Comparison of ENCODE assay signal across 12 mouse cellular contexts in genomic region chr7:99295104-99295503, GRCm38 (mm10). TPM values are rescaled to one million over a fixed set of nuclear protein-coding genes. Genes with fewer than 3 reads are reported as not detected.
DNase-seq lines count a peak whose midpoint lies in the region; ATAC-seq and TF ChIP-seq lines count a peak whose summit lies in the region.
"Had no signal": no experiment of that assay in that cellular context is flagged by ENCODE, and none has a peak within 500 bp of the region (broad histone marks: within the 10 kb centered on the region; RNA-seq: fewer than 3 reads in every experiment).

No protein-coding gene starts in this region.

- H3K9ac ChIP-seq in limb, embryonic 12.5 days (replicated peaks): no peak overlapping the region
- H3K9ac ChIP-seq in forebrain, postnatal 0 days: no peak overlapping the region
- no peak overlapping the region for H3K9ac ChIP-seq in limb, embryonic 15.5 days

- ATAC-seq in limb, embryonic 12.5 days (ENCODE audit: insufficient number of reproducible peaks, insufficient read depth, low FRiP score, low TSS enrichment, low read depth): peak; percentile 66; the same call in 1 of the 2 replicates
- peak; percentile 75 for ATAC-seq in forebrain, postnatal 0 days
- ATAC-seq in limb, embryonic 15.5 days (ENCODE audit: insufficient number of reproducible peaks, low FRiP score, low TSS enrichment, low read depth): no peak

- no peaks in the 10 kb centered on the region for H3K36me3 ChIP-seq in limb, embryonic 12.5 days
- H3K36me3 ChIP-seq in limb, embryonic 10.5 days: no peaks in the 10 kb centered on the region
- peaks cover 16% of the 10 kb centered on the region for H3K36me3 ChIP-seq in forebrain, postnatal 0 days (ENCODE audit: insufficient read depth)
- no peaks in the 10 kb centered on the region for H3K36me3 ChIP-seq in limb, embryonic 15.5 days

- no peaks in the 10 kb centered on the region; the same call in 1 of the 2 replicates for H3K9me3 ChIP-seq in limb, embryonic 12.5 days
- no peaks in the 10 kb centered on the region for H3K9me3 ChIP-seq in limb, embryonic 10.5 days (replicated peaks)
- no peaks in the 10 kb centered on the region for H3K9me3 ChIP-seq in forebrain, postnatal 0 days (ENCODE audit: low read length)
- no peaks in the 10 kb centered on the region for H3K9me3 ChIP-seq in limb, embryonic 15.5 days

- DNase-seq in limb, embryonic 10.5 days (ENCODE audit: low spot score): no peak
- peak; percentile 56 for DNase-seq in MN1 (ENCODE audit: low spot score)
- DNase-seq in forebrain, postnatal 0 days: peak; percentile 42
- no peak for DNase-seq in liver
- no peak for DNase-seq in right cerebral cortex, postnatal 14 days
- DNase-seq: adrenal gland, postnatal 25 days; cerebellum, postnatal 36 days; spleen, adult 18-20 months; thymus, postnatal 4 days had no signal

- 79% methylated on average over 8 of the region's 8 CpGs for WGBS in limb, embryonic 12.5 days
- 85% methylated on average over 8 of the region's 8 CpGs for WGBS in limb, embryonic 10.5 days
- WGBS in forebrain, postnatal 0 days: 42% methylated on average over 8 of the region's 8 CpGs
- 66% methylated on average over 8 of the region's 8 CpGs for WGBS in limb, embryonic 15.5 days

- H3K4me3 ChIP-seq in limb, embryonic 12.5 days (replicated peaks): no peak overlapping the region
- H3K4me3 ChIP-seq in limb, embryonic 10.5 days: no peak overlapping the region
- no peak overlapping the region for H3K4me3 ChIP-seq in forebrain, postnatal 0 days (ENCODE audit: low read depth, low read length)
- no peak overlapping the region for H3K4me3 ChIP-seq in limb, embryonic 15.5 days

- peaks cover 15% of the 10 kb centered on the region for H3K4me1 ChIP-seq in limb, embryonic 12.5 days (replicated peaks)
- H3K4me1 ChIP-seq in limb, embryonic 10.5 days: peaks cover 6% of the 10 kb centered on the region; the same call in 1 of the 2 replicates
- peaks cover 12% of the 10 kb centered on the region; the same call in 1 of the 2 replicates for H3K4me1 ChIP-seq in forebrain, postnatal 0 days (ENCODE audit: insufficient read depth)
- H3K4me1 ChIP-seq in limb, embryonic 15.5 days: peaks cover 5% of the 10 kb centered on the region; the same call in 1 of the 2 replicates

- no peak overlapping the region for H3K27ac ChIP-seq in limb, embryonic 12.5 days
- no peak overlapping the region for H3K27ac ChIP-seq in limb, embryonic 10.5 days
- H3K27ac ChIP-seq in forebrain, postnatal 0 days (ENCODE audit: low read depth, low read length): peak overlapping the region; percentile 50
- H3K27ac ChIP-seq in limb, embryonic 15.5 days: 0 out of 2 replicates have a peak overlapping the region, but pooled peaks have one; percentile 4

- no peaks in the 10 kb centered on the region for H3K27me3 ChIP-seq in limb, embryonic 12.5 days
- H3K27me3 ChIP-seq in limb, embryonic 10.5 days (ENCODE audit: low read depth, poor library complexity, severe bottlenecking): no peaks in the 10 kb centered on the region
- H3K27me3 ChIP-seq in forebrain, postnatal 0 days (ENCODE audit: insufficient read depth, low read length): no peaks in the 10 kb centered on the region
- H3K27me3 ChIP-seq in limb, embryonic 15.5 days: 0 out of 2 replicates have a peak, but pooled peaks cover 3% of the 10 kb centered on the region

- H3K4me2 ChIP-seq in limb, embryonic 12.5 days: no peak overlapping the region
- no peak overlapping the region for H3K4me2 ChIP-seq in forebrain, postnatal 0 days (ENCODE audit: low read depth)
- H3K4me2 ChIP-seq in limb, embryonic 15.5 days: no peak overlapping the region

- TF ChIP-seq CTCF in forebrain, postnatal 0 days (IDR thresholded peaks at IDR 0.05; ENCODE audit: low read depth): no peak

RNA-seq across cellular contexts. Expression of gene Map6, which starts 27.9 kb away (rescaled TPM):
- polyA plus RNA-seq in limb, embryonic 12.5 days (2016; fragmentation: Nextera tagmentation; extraction: Ambion mirVana): 4.4 and 4.8 TPM in 2 replicates
- 3.1 and 5.4 TPM in 2 replicates for polyA plus RNA-seq in limb, embryonic 10.5 days (2016; fragmentation: Nextera tagmentation; extraction: Ambion mirVana)
- total RNA-seq in forebrain, postnatal 0 days (2014; rRNA removed): 187 and 234 TPM in 2 replicates
- 71.9 and 98.0 TPM in 2 replicates for polyA plus RNA-seq in forebrain, postnatal 0 days (2015; fragmentation: Nextera tagmentation; extraction: Ambion mirVana)
- polyA plus RNA-seq in limb, embryonic 15.5 days (2015; fragmentation: Nextera tagmentation; extraction: Ambion mirVana): 10.2 and 11.5 TPM in 2 replicates

RNA-seq across cellular contexts. Expression of gene Mogat2, which starts 56.7 kb away (rescaled TPM):
- 13.5 and 14.0 TPM in 2 replicates for polyA plus RNA-seq in limb, embryonic 12.5 days (2016; fragmentation: Nextera tagmentation; extraction: Ambion mirVana)
- polyA plus RNA-seq in limb, embryonic 10.5 days (2016; fragmentation: Nextera tagmentation; extraction: Ambion mirVana): 78.6 and 124 TPM in 2 replicates
- 0.24 and 0.31 TPM in 2 replicates for total RNA-seq in forebrain, postnatal 0 days (2014; rRNA removed)
- polyA plus RNA-seq in forebrain, postnatal 0 days (2015; fragmentation: Nextera tagmentation; extraction: Ambion mirVana): 0.18 and 0.23 TPM in 2 replicates
- polyA plus RNA-seq in limb, embryonic 15.5 days (2015; fragmentation: Nextera tagmentation; extraction: Ambion mirVana): 3.0 and 3.4 TPM in 2 replicates
- total RNA-seq: layer of hippocampus, postnatal 10 days had no signal

RNA-seq across cellular contexts. Expression of gene Serpinh1, which starts 57.9 kb away (rescaled TPM):
- 1,189 and 1,266 TPM in 2 replicates for polyA plus RNA-seq in limb, embryonic 12.5 days (2016; fragmentation: Nextera tagmentation; extraction: Ambion mirVana)
- 1,171 and 1,177 TPM in 2 replicates for polyA plus RNA-seq in limb, embryonic 10.5 days (2016; fragmentation: Nextera tagmentation; extraction: Ambion mirVana)
- 127 and 160 TPM in 2 replicates for total RNA-seq in forebrain, postnatal 0 days (2014; rRNA removed)
- polyA plus RNA-seq in forebrain, postnatal 0 days (2015; fragmentation: Nextera tagmentation; extraction: Ambion mirVana): 117 and 121 TPM in 2 replicates
- 2,485 and 2,692 TPM in 2 replicates for polyA plus RNA-seq in limb, embryonic 15.5 days (2015; fragmentation: Nextera tagmentation; extraction: Ambion mirVana)

Comparison
In these comparisons a context has a peak if more than half of its experiments do, and no peak if none do; other contexts are left out.
1. H3K27ac ChIP-seq: peak in forebrain, postnatal 0 days (single experiment) and limb, embryonic 15.5 days (single experiment); none in limb, embryonic 12.5 days (single experiment) and limb, embryonic 10.5 days (single experiment).
2. DNase-seq: peak in MN1 (single experiment) and forebrain, postnatal 0 days (single experiment); none in limb, embryonic 10.5 days (single experiment), liver (single experiment) and right cerebral cortex, postnatal 14 days (single experiment).